Mouse (Mus musculus) megakaryocyte, adult 5-6 weeks (primary cell): ENCODE results near the gene Cyp2d34. TPM values are rescaled to one million over a fixed set of nuclear protein-coding genes. Genes with fewer than 3 reads are reported as not detected.

Experiments
- ATAC-seq: 2 replicates; pipeline ENCODE4 v1.8.0; 2016; ENCODE audit warnings: mild to moderate bottlenecking, inconsistent platforms; ENCODE audit not compliant: poor library complexity, severe bottlenecking
- total RNA-seq, 2 experiments: library from RNA; stranded (forward) in 1 of 2; stranded (reverse) in 1 of 2; fragments of 153-499, 151-499 nt in 1 of 2; fragments of 221-1000, 200-1000 nt in 1 of 2; gene quantifications; 2 replicates each; pipeline versions ENCODE4 v1.2.3 to v1.2.4; 2015 to 2017

The Cyp2d34 gene
- not detected in 2 replicates for total RNA-seq (2015)
- total RNA-seq (2017), result not detected in 2 replicates

GRCm38 (mm10) chr15:82620531-82621202, at the start of gene Cyp2d34:
Gene Cyp2d34, minus strand, starts transcription at chr15:82620946.
- ATAC-seq, result no peak

- no peak for ATAC-seq
Measured at GRCm38 (mm10) chr15:82656346-82656745, 35.6 kb upstream of the Cyp2d34 start.

- ATAC-seq, result no peak
Measured at GRCm38 (mm10) chr15:82644371-82644770, 23.6 kb upstream of the Cyp2d34 start.

GRCm38 (mm10) chr15:82643771-82644170, 23.0 kb upstream of the Cyp2d34 start:
- ATAC-seq, result no peak

GRCm38 (mm10) chr15:82642771-82643170, 22.0 kb upstream of the Cyp2d34 start:
- ATAC-seq, result no peak

GRCm38 (mm10) chr15:82641921-82642320, 21.2 kb upstream of the Cyp2d34 start:
- no peak for ATAC-seq

- ATAC-seq, result no peak
Measured at GRCm38 (mm10) chr15:82641390-82641789, 20.6 kb upstream of the Cyp2d34 start.

GRCm38 (mm10) chr15:82640201-82640600, 19.5 kb upstream of the Cyp2d34 start:
- no peak for ATAC-seq

GRCm38 (mm10) chr15:82637130-82638075, 16.7 kb upstream of the Cyp2d34 start:
- no peak for ATAC-seq

GRCm38 (mm10) chr15:82634976-82635375, 14.2 kb upstream of the Cyp2d34 start:
- ATAC-seq, result no peak

GRCm38 (mm10) chr15:82621993-82622392, 1.2 kb upstream of the Cyp2d34 start:
- no peak for ATAC-seq

- ATAC-seq, result no peak
Measured at GRCm38 (mm10) chr15:82618362-82619020, 2.3 kb downstream of the Cyp2d34 start.

- ATAC-seq, result no peak
Measured at GRCm38 (mm10) chr15:82582621-82583020, 38.1 kb downstream of the Cyp2d34 start.

- no peak for ATAC-seq
Measured at GRCm38 (mm10) chr15:82579071-82579470, 41.7 kb downstream of the Cyp2d34 start.

GRCm38 (mm10) chr15:82572856-82573255, 47.9 kb downstream of the Cyp2d34 start:
- ATAC-seq, result no peak

Other genes starting within 250 kb of the Cyp2d34 start
- 0.39 TPM in 1 of 2 replicates, not detected in the other for gene Cyp2d22, start 240.7 kb downstream of the Cyp2d34 start, total RNA-seq (2015)
- 0.37 TPM in 1 of 2 replicates, not detected in the other for gene Cyp2d22, start 240.7 kb downstream of the Cyp2d34 start, total RNA-seq (2017)
- not detected in 2 replicates for gene Cyp2d11, start 226.9 kb downstream of the Cyp2d34 start, total RNA-seq (2015)
- not detected in 2 replicates for gene Cyp2d11, start 226.9 kb downstream of the Cyp2d34 start, total RNA-seq (2017)
- gene Cyp2d10, start 213.8 kb downstream of the Cyp2d34 start, total RNA-seq (2015), result not detected in 2 replicates
- not detected in 2 replicates for gene Cyp2d10, start 213.8 kb downstream of the Cyp2d34 start, total RNA-seq (2017)
- not detected in 2 replicates for gene Cyp2d9, start 187.5 kb downstream of the Cyp2d34 start, total RNA-seq (2015)
- gene Cyp2d9, start 187.5 kb downstream of the Cyp2d34 start, total RNA-seq (2017), result not detected in 2 replicates
- gene Cyp2d12, start 65.9 kb downstream of the Cyp2d34 start, total RNA-seq (2015), result not detected in 2 replicates
- not detected in 2 replicates for gene Cyp2d12, start 65.9 kb downstream of the Cyp2d34 start, total RNA-seq (2017)
- gene Cyp2d40, start 143.2 kb upstream of the Cyp2d34 start, total RNA-seq (2015), result not detected in 2 replicates
- not detected in 2 replicates for gene Cyp2d40, start 143.2 kb upstream of the Cyp2d34 start, total RNA-seq (2017)
- not detected in 2 replicates for gene Cyp2d26, start 173.3 kb upstream of the Cyp2d34 start, total RNA-seq (2015)
- gene Cyp2d26, start 173.3 kb upstream of the Cyp2d34 start, total RNA-seq (2017), result not detected in 2 replicates